Mouse (Mus musculus): ENCODE data around the gene R3hdml. TPM values are rescaled to one million over a fixed set of nuclear protein-coding genes. Genes with fewer than 3 reads are reported as not detected.

Gene R3hdml
- total and polyA plus RNA-seq, 2 experiments from 2014 or later = not detected

- ATAC-seq (ENCODE audit: insufficient read depth, low read depth) (no peak), DNase-seq (ENCODE audit: low spot score) (no peak)
- Histone ChIP-seq H3K36me3 (replicated peaks; ENCODE audit: control insufficient read depth, insufficient read depth, low read length) (no peaks in the 10 kb centered on the region), H3K9me3 (replicated peaks; ENCODE audit: control insufficient read depth, low read length) (no peaks in the 10 kb centered on the region), H3K4me1 (ENCODE audit: control insufficient read depth, insufficient read depth) (peaks cover 33% of the 10 kb centered on the region), H3K4me3 (ENCODE audit: low read depth, low read length) (no peak overlapping the region), H3K9ac (replicated peaks; ENCODE audit: low read depth, low read length) (no peak overlapping the region), H3K4me2 (ENCODE audit: low read depth, low read length) (no peak overlapping the region), H3K27ac (ENCODE audit: low read depth) (no peak overlapping the region; the same call in 1 of the 2 replicates), H3K27me3 (ENCODE audit: control insufficient read depth, insufficient read depth, low read length) (peaks cover 5% of the 10 kb centered on the region; the same call in 1 of the 2 replicates)
- no peak for TF ChIP-seq CTCF (IDR thresholded peaks at IDR 0.05; ENCODE audit: low read depth)
- TF ChIP-seq EP300 (IDR thresholded peaks at IDR 0.05; ENCODE audit: low read depth) = no peak
- 69% methylated on average over 5 of the region's 5 CpGs for WGBS
Measured at GRCm38 (mm10) chr2:163462386-163462785, 29.7 kb upstream of the R3hdml start.

- peaks cover 33% of the 10 kb centered on the region for H3K4me1 ChIP-seq (ENCODE audit: control insufficient read depth, insufficient read depth)
- H3K9ac ChIP-seq (replicated peaks; ENCODE audit: low read depth, low read length) = no peak overlapping the region
- DNase-seq (ENCODE audit: low spot score) (no peak), ATAC-seq (ENCODE audit: insufficient read depth, low read depth) (no peak)
- TF ChIP-seq CTCF (IDR thresholded peaks at IDR 0.05; ENCODE audit: low read depth) = no peak
- TF ChIP-seq EP300 (IDR thresholded peaks at IDR 0.05; ENCODE audit: low read depth) = no peak
- no peaks in the 10 kb centered on the region for H3K9me3 ChIP-seq (replicated peaks; ENCODE audit: control insufficient read depth, low read length)
- H3K4me3 ChIP-seq (ENCODE audit: low read depth, low read length) = no peak overlapping the region
- no peak overlapping the region for H3K27ac ChIP-seq (ENCODE audit: low read depth)
- WGBS = 51% methylated on average over 11 of the region's 11 CpGs
- H3K4me2 ChIP-seq (ENCODE audit: low read depth, low read length) = no peak overlapping the region
- peaks cover 5% of the 10 kb centered on the region; the same call in 1 of the 2 replicates for H3K27me3 ChIP-seq (ENCODE audit: control insufficient read depth, insufficient read depth, low read length)
- peaks cover 4% of the 10 kb centered on the region for H3K36me3 ChIP-seq (replicated peaks; ENCODE audit: control insufficient read depth, insufficient read depth, low read length)
Measured at GRCm38 (mm10) chr2:163462801-163463200, 29.3 kb upstream of the R3hdml start.

- ATAC-seq (ENCODE audit: insufficient read depth, low read depth) (no peak), DNase-seq (ENCODE audit: low spot score) (no peak)
- Histone ChIP-seq H3K36me3 (replicated peaks; ENCODE audit: control insufficient read depth, insufficient read depth, low read length) (peaks cover 9% of the 10 kb centered on the region), H3K9me3 (replicated peaks; ENCODE audit: control insufficient read depth, low read length) (no peaks in the 10 kb centered on the region), H3K4me1 (ENCODE audit: control insufficient read depth, insufficient read depth) (peaks cover 33% of the 10 kb centered on the region), H3K27me3 (ENCODE audit: control insufficient read depth, insufficient read depth, low read length) (peaks cover 5% of the 10 kb centered on the region; the same call in 1 of the 2 replicates), H3K4me2 (ENCODE audit: low read depth, low read length) (no peak overlapping the region), H3K4me3 (ENCODE audit: low read depth, low read length) (no peak overlapping the region), H3K9ac (replicated peaks; ENCODE audit: low read depth, low read length) (no peak overlapping the region), H3K27ac (ENCODE audit: low read depth) (no peak overlapping the region)
- 66% methylated on average over 10 of the region's 10 CpGs for WGBS
- TF ChIP-seq EP300 (IDR thresholded peaks at IDR 0.05; ENCODE audit: low read depth) (no peak), CTCF (IDR thresholded peaks at IDR 0.05; ENCODE audit: low read depth) (no peak)
Measured at GRCm38 (mm10) chr2:163463251-163463769, 28.8 kb upstream of the R3hdml start.

GRCm38 (mm10) chr2:163463998-163464397 is 28.1 kb upstream of the R3hdml start:
- H3K27me3 ChIP-seq (ENCODE audit: control insufficient read depth, insufficient read depth, low read length) = peaks cover 3% of the 10 kb centered on the region; the same call in 1 of the 2 replicates
- no peak overlapping the region for H3K4me2 ChIP-seq (ENCODE audit: low read depth, low read length)
- DNase-seq (ENCODE audit: low spot score) (no peak), ATAC-seq (ENCODE audit: insufficient read depth, low read depth) (peak; percentile 39; the same call in 1 of the 2 replicates)
- WGBS = 42% methylated on average over 4 of the region's 4 CpGs
- peaks cover 16% of the 10 kb centered on the region for H3K36me3 ChIP-seq (replicated peaks; ENCODE audit: control insufficient read depth, insufficient read depth, low read length)
- peak overlapping the region; percentile 63 for H3K27ac ChIP-seq (ENCODE audit: low read depth)
- no peak overlapping the region for H3K9ac ChIP-seq (replicated peaks; ENCODE audit: low read depth, low read length)
- H3K4me3 ChIP-seq (ENCODE audit: low read depth, low read length) = no peak overlapping the region
- H3K9me3 ChIP-seq (replicated peaks; ENCODE audit: control insufficient read depth, low read length) = no peaks in the 10 kb centered on the region
- TF ChIP-seq EP300 (IDR thresholded peaks at IDR 0.05; ENCODE audit: low read depth) (no peak), CTCF (IDR thresholded peaks at IDR 0.05; ENCODE audit: low read depth) (no peak)
- peaks cover 33% of the 10 kb centered on the region for H3K4me1 ChIP-seq (ENCODE audit: control insufficient read depth, insufficient read depth)

- Histone ChIP-seq H3K9me3 (replicated peaks; ENCODE audit: control insufficient read depth, low read length) (no peaks in the 10 kb centered on the region), H3K4me1 (ENCODE audit: control insufficient read depth, insufficient read depth) (peaks cover 31% of the 10 kb centered on the region), H3K27me3 (ENCODE audit: control insufficient read depth, insufficient read depth, low read length) (no peaks in the 10 kb centered on the region), H3K4me3 (ENCODE audit: low read depth, low read length) (no peak overlapping the region), H3K36me3 (replicated peaks; ENCODE audit: control insufficient read depth, insufficient read depth, low read length) (peaks cover 21% of the 10 kb centered on the region), H3K4me2 (ENCODE audit: low read depth, low read length) (no peak overlapping the region), H3K9ac (replicated peaks; ENCODE audit: low read depth, low read length) (no peak overlapping the region), H3K27ac (ENCODE audit: low read depth) (peak overlapping the region; percentile 63)
- no peak for TF ChIP-seq CTCF (IDR thresholded peaks at IDR 0.05; ENCODE audit: low read depth)
- TF ChIP-seq EP300 (IDR thresholded peaks at IDR 0.05; ENCODE audit: low read depth) = no peak
- ATAC-seq (ENCODE audit: insufficient read depth, low read depth) (peak; percentile 67), DNase-seq (ENCODE audit: low spot score) (peak; percentile 66)
- 17% methylated on average over 6 of the region's 6 CpGs for WGBS
Measured at GRCm38 (mm10) chr2:163464562-163464961, 27.6 kb upstream of the R3hdml start.

- Histone ChIP-seq H3K27ac (ENCODE audit: low read depth) (no peak overlapping the region), H3K36me3 (replicated peaks; ENCODE audit: control insufficient read depth, insufficient read depth, low read length) (peaks cover 27% of the 10 kb centered on the region), H3K9ac (replicated peaks; ENCODE audit: low read depth, low read length) (no peak overlapping the region), H3K4me1 (ENCODE audit: control insufficient read depth, insufficient read depth) (peaks cover 39% of the 10 kb centered on the region), H3K4me2 (ENCODE audit: low read depth, low read length) (no peak overlapping the region), H3K4me3 (ENCODE audit: low read depth, low read length) (no peak overlapping the region), H3K9me3 (replicated peaks; ENCODE audit: control insufficient read depth, low read length) (no peaks in the 10 kb centered on the region), H3K27me3 (ENCODE audit: control insufficient read depth, insufficient read depth, low read length) (no peaks in the 10 kb centered on the region)
- TF ChIP-seq CTCF (IDR thresholded peaks at IDR 0.05; ENCODE audit: low read depth) (no peak), EP300 (IDR thresholded peaks at IDR 0.05; ENCODE audit: low read depth) (no peak)
- 38% methylated on average over 8 of the region's 8 CpGs for WGBS
- ATAC-seq (ENCODE audit: insufficient read depth, low read depth) (no peak), DNase-seq (ENCODE audit: low spot score) (no peak)
Measured at GRCm38 (mm10) chr2:163466771-163467170, 25.3 kb upstream of the R3hdml start.
